Mouse (Mus musculus) C2C12 (cell line): ENCODE results near the gene Vash2. TPM values are rescaled to one million over a fixed set of nuclear protein-coding genes. Genes with fewer than 3 reads are reported as not detected.

Experiments used
- H3K27me3 ChIP-seq: one replicate; pipeline ENCODE4 v1.6.1; 2011; ENCODE audit not compliant: control insufficient read depth, insufficient read depth, insufficient read length
- H3K36me3 ChIP-seq: one replicate; pipeline ENCODE4 v1.6.1; 2011; ENCODE audit not compliant: control insufficient read depth, insufficient read depth
- H3K4me3 ChIP-seq: one replicate; pipeline ENCODE4 v1.5.1; 2011; ENCODE audit warnings: mild to moderate bottlenecking, control low read depth; ENCODE audit not compliant: poor library complexity, insufficient read depth, severe bottlenecking
- H3K79me2 ChIP-seq: one replicate; pipeline ENCODE4 v1.6.1; 2011; ENCODE audit not compliant: control insufficient read depth, insufficient read depth
- H3K79me3 ChIP-seq: one replicate; pipeline ENCODE4 v1.6.1; 2011; ENCODE audit warnings: low read depth, control low read depth
- H3ac ChIP-seq: one replicate; pipeline ENCODE3; 2011; ENCODE audit warnings: low read depth; ENCODE audit not compliant: control insufficient read depth, insufficient read length
- CEBPB ChIP-seq: IDR thresholded peaks from one replicate; pipeline ENCODE4 v1.6.1; 2011; ENCODE audit warnings: low read depth, mild to moderate bottlenecking, control low read depth, moderate library complexity
- CTCF ChIP-seq: IDR thresholded peaks from one replicate; pipeline ENCODE4 v1.5.1; 2011; ENCODE audit not compliant: control insufficient read depth, insufficient read depth, insufficient read length
- FOSL1 ChIP-seq: IDR thresholded peaks from one replicate; pipeline ENCODE4 v1.8.0; 2011; ENCODE audit warnings: mild to moderate bottlenecking, low read length; ENCODE audit not compliant: poor library complexity, insufficient read depth, severe bottlenecking
- MAX ChIP-seq: IDR thresholded peaks from one replicate; pipeline ENCODE4 v1.6.1; 2011; ENCODE audit warnings: mild to moderate bottlenecking, control low read depth
- MYOD1 ChIP-seq: IDR thresholded peaks from one replicate; pipeline ENCODE4 v1.6.1; 2011; ENCODE audit warnings: low read depth; ENCODE audit not compliant: control insufficient read depth, insufficient read length
- MYOG ChIP-seq: IDR thresholded peaks from one replicate; pipeline ENCODE4 v1.6.1; 2011; ENCODE audit not compliant: control insufficient read depth, insufficient read length; ENCODE audit errors: extremely low read depth
- USF1 ChIP-seq: IDR thresholded peaks from one replicate; pipeline ENCODE4 v1.6.1; 2011; ENCODE audit warnings: low read depth, mild to moderate bottlenecking, control low read depth, moderate library complexity
- polyA plus RNA-seq: library from polyadenylated mRNA; unstranded; fragments of >200 nt; fragmentation: generic; extraction: Trizol; gene quantifications from one replicate; pipeline ENCODE4 v1.2.1, GENCODE M21; 2012; ENCODE audit warnings: missing spikeins

The Vash2 gene
- polyA plus RNA-seq, 1 experiment = 15.6 TPM

- Histone ChIP-seq H3ac (no peak overlapping the region), H3K27me3 (no peaks in the 10 kb centered on the region), H3K4me3 (no peak overlapping the region), H3K79me2 (no peaks in the 10 kb centered on the region), H3K36me3 (peaks cover 73% of the 10 kb centered on the region), H3K79me3 (no peaks in the 10 kb centered on the region)
- TF ChIP-seq MAX (peak; percentile 55), CTCF (peak; percentile 77), MYOD1 (no peak)
These were observed 34.9 kb downstream of the Vash2 start for GRCm38 (mm10) chr1:190944109-190944760.

GRCm38 (mm10) chr1:190939803-190940202, 39.3 kb downstream of the Vash2 start:
- Histone ChIP-seq H3K79me3 (no peaks in the 10 kb centered on the region), H3K79me2 (no peaks in the 10 kb centered on the region), H3K27me3 (no peaks in the 10 kb centered on the region), H3K36me3 (peaks cover 75% of the 10 kb centered on the region), H3ac (no peak overlapping the region), H3K4me3 (no peak overlapping the region)
- TF ChIP-seq USF1 (no peak), FOSL1 (no peak), CEBPB (no peak), MYOG (no peak), MYOD1 (no peak), MAX (no peak), CTCF (no peak)

GRCm38 (mm10) chr1:190930181-190930580, 48.9 kb downstream of the Vash2 start:
- H3K27me3 ChIP-seq = no peaks in the 10 kb centered on the region
- H3K79me2 ChIP-seq = peaks cover 15% of the 10 kb centered on the region
- no peak overlapping the region for H3ac ChIP-seq
- H3K4me3 ChIP-seq = no peak overlapping the region
- TF ChIP-seq MYOD1 (no peak), CTCF (no peak), USF1 (no peak), MAX (no peak), CEBPB (no peak), MYOG (no peak), FOSL1 (no peak)
- H3K79me3 ChIP-seq = peaks cover 8% of the 10 kb centered on the region
- H3K36me3 ChIP-seq = peaks cover 12% of the 10 kb centered on the region

GRCm38 (mm10) chr1:190929010-190929695, 49.9 kb downstream of the Vash2 start:
- TF ChIP-seq USF1 (no peak), FOSL1 (no peak), CTCF (no peak), MYOD1 (no peak), MYOG (no peak), CEBPB (no peak), MAX (no peak)
- H3K36me3 ChIP-seq = peaks cover 2% of the 10 kb centered on the region
- peak overlapping the region; percentile 68 for H3K4me3 ChIP-seq
- no peaks in the 10 kb centered on the region for H3K27me3 ChIP-seq
- peaks cover 8% of the 10 kb centered on the region for H3K79me3 ChIP-seq
- peak overlapping the region; percentile 93 for H3ac ChIP-seq
- peaks cover 15% of the 10 kb centered on the region for H3K79me2 ChIP-seq

- Histone ChIP-seq H3K27me3 (no peaks in the 10 kb centered on the region), H3K79me2 (peaks cover 15% of the 10 kb centered on the region), H3K4me3 (peak overlapping the region; percentile 68), H3K36me3 (no peaks in the 10 kb centered on the region), H3ac (peak overlapping the region; percentile 100), H3K79me3 (peaks cover 8% of the 10 kb centered on the region)
- TF ChIP-seq MAX (peak; percentile 34), CTCF (no peak), USF1 (no peak), FOSL1 (no peak), MYOD1 (no peak)
These were observed 50.6 kb downstream of the Vash2 start for GRCm38 (mm10) chr1:190928370-190929009.
